Mouse (Mus musculus): ENCODE data around the gene Srf. TPM values are rescaled to one million over a fixed set of nuclear protein-coding genes. Genes with fewer than 3 reads are reported as not detected.

The Srf gene
- polyA plus RNA-seq, 1 experiment from 2014 or later, result 13.1 TPM

- no peaks in the 10 kb centered on the region for H3K27me3 ChIP-seq (replicated peaks)
- no peak for ATAC-seq (ENCODE audit: extremely low read depth, insufficient number of reproducible peaks, low FRiP score, low TSS enrichment)
- peaks cover 44% of the 10 kb centered on the region for H3K4me1 ChIP-seq
- H3K36me3 ChIP-seq, result peaks cover 11% of the 10 kb centered on the region
- WGBS, result 0% methylated on average over 11 of the region's 11 CpGs
- H3K9me3 ChIP-seq, result no peaks in the 10 kb centered on the region
- peak overlapping the region; percentile 82 for H3K4me2 ChIP-seq
- peak overlapping the region; percentile 95 for H3K27ac ChIP-seq (replicated peaks)
- peak overlapping the region; percentile 87 for H3K9ac ChIP-seq
- H3K4me3 ChIP-seq, result peak overlapping the region; percentile 100
These were observed 590 bp upstream of the Srf start for GRCm38 (mm10) chr17:46556584-46556945.

GRCm38 (mm10) chr17:46554977-46555672 is 850 bp downstream of the Srf start:
- ATAC-seq (ENCODE audit: extremely low read depth, insufficient number of reproducible peaks, low FRiP score, low TSS enrichment), result no peak; the same call in 1 of the 2 replicates
- H3K36me3 ChIP-seq, result peaks cover 25% of the 10 kb centered on the region
- H3K9me3 ChIP-seq, result no peaks in the 10 kb centered on the region
- peaks cover 50% of the 10 kb centered on the region for H3K4me1 ChIP-seq
- H3K9ac ChIP-seq, result peak overlapping the region; percentile 100
- H3K4me2 ChIP-seq, result peak overlapping the region; percentile 92
- WGBS, result under 1% methylated on average over 75 of the region's 75 CpGs
- H3K4me3 ChIP-seq, result peak overlapping the region; percentile 100
- H3K27me3 ChIP-seq (replicated peaks), result no peaks in the 10 kb centered on the region
- peak overlapping the region; percentile 97 for H3K27ac ChIP-seq (replicated peaks)

- Histone ChIP-seq H3K36me3 (peaks cover 30% of the 10 kb centered on the region), H3K9me3 (no peaks in the 10 kb centered on the region), H3K27ac (replicated peaks) (peak overlapping the region; percentile 97), H3K4me3 (peak overlapping the region; percentile 100), H3K27me3 (replicated peaks) (no peaks in the 10 kb centered on the region), H3K9ac (peak overlapping the region; percentile 100), H3K4me1 (peaks cover 50% of the 10 kb centered on the region), H3K4me2 (peak overlapping the region; percentile 92)
- no peak for ATAC-seq (ENCODE audit: extremely low read depth, insufficient number of reproducible peaks, low FRiP score, low TSS enrichment)
- under 1% methylated on average over 11 of the region's 11 CpGs for WGBS
These were observed 1.4 kb downstream of the Srf start for GRCm38 (mm10) chr17:46554646-46554976.

GRCm38 (mm10) chr17:46553926-46554325 is 2.0 kb downstream of the Srf start:
- peak overlapping the region; percentile 97 for H3K27ac ChIP-seq (replicated peaks)
- peak overlapping the region; percentile 92 for H3K4me2 ChIP-seq
- peaks cover 36% of the 10 kb centered on the region for H3K36me3 ChIP-seq
- peaks cover 50% of the 10 kb centered on the region for H3K4me1 ChIP-seq
- ATAC-seq (ENCODE audit: extremely low read depth, insufficient number of reproducible peaks, low FRiP score, low TSS enrichment), result no peak
- no peaks in the 10 kb centered on the region for H3K9me3 ChIP-seq
- no peaks in the 10 kb centered on the region for H3K27me3 ChIP-seq (replicated peaks)
- peak overlapping the region; percentile 100 for H3K4me3 ChIP-seq
- peak overlapping the region; percentile 100 for H3K9ac ChIP-seq
- WGBS, result 37% methylated on average over 3 of the region's 3 CpGs

- no peak for ATAC-seq (ENCODE audit: extremely low read depth, insufficient number of reproducible peaks, low FRiP score, low TSS enrichment)
- Histone ChIP-seq H3K36me3 (peaks cover 41% of the 10 kb centered on the region), H3K9me3 (no peaks in the 10 kb centered on the region), H3K4me3 (peak overlapping the region; percentile 100), H3K27me3 (replicated peaks) (no peaks in the 10 kb centered on the region), H3K4me2 (peak overlapping the region; percentile 92), H3K4me1 (peaks cover 55% of the 10 kb centered on the region), H3K9ac (peak overlapping the region; percentile 100), H3K27ac (replicated peaks) (peak overlapping the region; percentile 97)
- WGBS, result 22% methylated on average over 11 of the region's 11 CpGs
These were observed 2.5 kb downstream of the Srf start for GRCm38 (mm10) chr17:46553469-46553868.

- H3K9ac ChIP-seq, result peak overlapping the region; percentile 100
- H3K27me3 ChIP-seq (replicated peaks), result no peaks in the 10 kb centered on the region
- peak; percentile 45; the same call in 1 of the 2 replicates for ATAC-seq (ENCODE audit: extremely low read depth, insufficient number of reproducible peaks, low FRiP score, low TSS enrichment)
These were observed 3.0 kb downstream of the Srf start for GRCm38 (mm10) chr17:46552841-46553423.

GRCm38 (mm10) chr17:46552151-46552550 is 3.8 kb downstream of the Srf start:
- Histone ChIP-seq H3K4me1 (peaks cover 60% of the 10 kb centered on the region), H3K27ac (replicated peaks) (peak overlapping the region; percentile 97), H3K4me3 (peak overlapping the region; percentile 100), H3K9ac (peak overlapping the region; percentile 66), H3K9me3 (no peaks in the 10 kb centered on the region), H3K4me2 (peak overlapping the region; percentile 92), H3K36me3 (peaks cover 50% of the 10 kb centered on the region), H3K27me3 (replicated peaks) (no peaks in the 10 kb centered on the region)
- 83% methylated on average over 7 of the region's 7 CpGs for WGBS
- no peak for ATAC-seq (ENCODE audit: extremely low read depth, insufficient number of reproducible peaks, low FRiP score, low TSS enrichment)

More at GRCm38 (mm10) chr17:46552841-46553423, 3.0 kb downstream of the Srf start:
- Histone ChIP-seq H3K4me1 (peaks cover 59% of the 10 kb centered on the region), H3K36me3 (peaks cover 46% of the 10 kb centered on the region), H3K4me2 (peak overlapping the region; percentile 92), H3K4me3 (peak overlapping the region; percentile 100), H3K27ac (replicated peaks) (peak overlapping the region; percentile 97), H3K9me3 (no peaks in the 10 kb centered on the region)
- 3% methylated on average over 24 of the region's 24 CpGs for WGBS

GRCm38 (mm10) chr17:46551369-46551768 is 4.6 kb downstream of the Srf start:
- ATAC-seq (ENCODE audit: extremely low read depth, insufficient number of reproducible peaks, low FRiP score, low TSS enrichment), result no peak
- WGBS, result 82% methylated on average over 6 of the region's 6 CpGs
- Histone ChIP-seq H3K27ac (replicated peaks) (no peak overlapping the region), H3K9ac (peak overlapping the region; percentile 38; the same call in 1 of the 2 replicates), H3K4me3 (no peak overlapping the region), H3K9me3 (no peaks in the 10 kb centered on the region), H3K36me3 (peaks cover 50% of the 10 kb centered on the region), H3K4me2 (no peak overlapping the region), H3K4me1 (peaks cover 63% of the 10 kb centered on the region), H3K27me3 (replicated peaks) (no peaks in the 10 kb centered on the region)

- H3K9me3 ChIP-seq, result no peaks in the 10 kb centered on the region
- H3K4me3 ChIP-seq, result no peak overlapping the region
- ATAC-seq (ENCODE audit: extremely low read depth, insufficient number of reproducible peaks, low FRiP score, low TSS enrichment), result no peak
- peaks cover 50% of the 10 kb centered on the region for H3K36me3 ChIP-seq
- H3K9ac ChIP-seq, result no peak overlapping the region
- no peak overlapping the region for H3K4me2 ChIP-seq
- peaks cover 64% of the 10 kb centered on the region for H3K4me1 ChIP-seq
- H3K27ac ChIP-seq (replicated peaks), result no peak overlapping the region
- no peaks in the 10 kb centered on the region for H3K27me3 ChIP-seq (replicated peaks)
- 84% methylated on average over 7 of the region's 7 CpGs for WGBS
These were observed 5.1 kb downstream of the Srf start for GRCm38 (mm10) chr17:46550904-46551303.

GRCm38 (mm10) chr17:46549642-46550041 is 6.3 kb downstream of the Srf start:
- Histone ChIP-seq H3K27ac (replicated peaks) (no peak overlapping the region), H3K27me3 (replicated peaks) (no peaks in the 10 kb centered on the region), H3K9ac (no peak overlapping the region), H3K36me3 (peaks cover 50% of the 10 kb centered on the region), H3K4me1 (peaks cover 71% of the 10 kb centered on the region), H3K9me3 (no peaks in the 10 kb centered on the region), H3K4me2 (no peak overlapping the region), H3K4me3 (no peak overlapping the region)
- no peak for ATAC-seq (ENCODE audit: extremely low read depth, insufficient number of reproducible peaks, low FRiP score, low TSS enrichment)
- WGBS, result 87% methylated on average over 9 of the region's 9 CpGs

GRCm38 (mm10) chr17:46549193-46549592 is 6.8 kb downstream of the Srf start:
- no peak overlapping the region for H3K27ac ChIP-seq (replicated peaks)
- no peak for ATAC-seq (ENCODE audit: extremely low read depth, insufficient number of reproducible peaks, low FRiP score, low TSS enrichment)
- no peaks in the 10 kb centered on the region for H3K9me3 ChIP-seq
- no peak overlapping the region for H3K4me3 ChIP-seq
- WGBS, result 27% methylated on average over 8 of the region's 8 CpGs
- H3K4me2 ChIP-seq, result no peak overlapping the region
- H3K4me1 ChIP-seq, result peaks cover 66% of the 10 kb centered on the region
- peaks cover 50% of the 10 kb centered on the region for H3K36me3 ChIP-seq
- H3K27me3 ChIP-seq (replicated peaks), result no peaks in the 10 kb centered on the region
- H3K9ac ChIP-seq, result no peak overlapping the region

GRCm38 (mm10) chr17:46548741-46549140 is 7.2 kb downstream of the Srf start:
- Histone ChIP-seq H3K9ac (peak overlapping the region; percentile 24; the same call in 1 of the 2 replicates), H3K4me1 (peaks cover 62% of the 10 kb centered on the region), H3K4me3 (no peak overlapping the region), H3K27ac (replicated peaks) (no peak overlapping the region), H3K36me3 (peaks cover 50% of the 10 kb centered on the region), H3K4me2 (no peak overlapping the region), H3K27me3 (replicated peaks) (no peaks in the 10 kb centered on the region), H3K9me3 (no peaks in the 10 kb centered on the region)
- ATAC-seq (ENCODE audit: extremely low read depth, insufficient number of reproducible peaks, low FRiP score, low TSS enrichment), result no peak
- WGBS, result 66% methylated on average over 11 of the region's 11 CpGs
